Mouse (Mus musculus) megakaryocyte-erythroid progenitor cell, adult 5-6 weeks (primary cell): ENCODE data around the gene Ptpra. TPM values are rescaled to one million over a fixed set of nuclear protein-coding genes. Genes with fewer than 3 reads are reported as not detected.

Experiments used
- ATAC-seq: replicated peaks from 2 replicates; pipeline ENCODE4 v1.8.0; 2016; ENCODE audit warnings: mild to moderate bottlenecking, inconsistent platforms; ENCODE audit not compliant: severe bottlenecking, poor library complexity, low FRiP score, low TSS enrichment
- total RNA-seq, 2 experiments: library from RNA; stranded (forward) in 1 of 2; stranded (reverse) in 1 of 2; fragments of 200-1000, 215-1000 nt in 1 of 2; fragments of >200 nt in 1 of 2; fragmentation: Nextera tagmentation in 1 of 2; gene quantifications; 2 replicates each; pipeline ENCODE4 v1.2.3; 2014 to 2017

The Ptpra gene
- total RNA-seq, 2 experiments from 2014 or later: 78.4 to 194 TPM

DNA sequence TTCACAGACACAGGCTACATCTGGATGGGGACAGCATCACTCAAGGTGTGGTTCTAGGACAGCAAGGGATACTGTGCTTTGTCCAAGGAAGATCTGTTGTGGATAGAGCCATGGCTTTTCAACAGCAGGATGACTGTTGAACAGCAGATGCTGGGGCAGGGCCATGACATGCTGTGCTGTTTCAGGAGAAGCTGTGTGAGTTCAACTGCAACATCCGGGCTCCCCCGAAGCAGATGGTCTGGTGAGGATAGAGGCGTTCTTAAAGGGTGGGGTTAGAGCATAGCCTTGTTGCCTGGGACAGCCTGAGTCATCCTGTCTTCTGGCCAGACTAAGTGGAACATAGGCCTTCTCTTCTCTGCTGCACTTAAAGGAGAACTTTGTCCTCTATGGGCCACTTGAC, 11.2 kb upstream of the Ptpra start:
- ATAC-seq: no peak

DNA sequence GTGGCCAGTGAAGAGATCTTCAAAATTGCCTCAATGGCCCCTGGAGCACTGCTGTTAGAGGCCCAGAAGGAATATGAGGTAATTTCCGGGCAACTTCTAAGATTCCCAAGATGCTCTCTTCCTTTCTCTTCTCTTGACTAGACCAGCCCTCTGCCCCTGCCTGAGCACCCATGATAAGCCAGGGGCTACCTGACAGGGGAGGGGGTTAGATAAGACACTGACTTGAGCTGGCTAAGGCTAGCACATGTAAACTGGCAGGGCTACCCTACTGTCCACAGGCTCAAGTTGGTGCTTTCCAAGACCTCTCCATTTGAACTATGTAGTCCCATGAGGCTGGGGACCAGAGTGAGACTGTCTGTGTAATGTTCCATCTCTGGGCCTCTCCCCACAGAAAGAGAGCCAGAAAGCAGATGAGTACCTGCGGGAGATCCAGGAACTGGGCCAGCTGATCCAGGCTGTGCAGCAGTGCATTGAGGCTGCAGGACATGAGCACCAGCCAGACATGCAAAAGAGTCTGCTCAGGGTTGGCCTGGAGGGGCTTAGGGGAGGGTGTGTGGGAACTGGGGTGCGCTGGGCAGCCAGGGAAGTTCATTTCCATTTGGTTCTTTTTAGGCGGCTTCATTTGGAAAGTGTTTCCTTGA, 10.1 kb upstream of the Ptpra start:
- no peak for ATAC-seq

DNA sequence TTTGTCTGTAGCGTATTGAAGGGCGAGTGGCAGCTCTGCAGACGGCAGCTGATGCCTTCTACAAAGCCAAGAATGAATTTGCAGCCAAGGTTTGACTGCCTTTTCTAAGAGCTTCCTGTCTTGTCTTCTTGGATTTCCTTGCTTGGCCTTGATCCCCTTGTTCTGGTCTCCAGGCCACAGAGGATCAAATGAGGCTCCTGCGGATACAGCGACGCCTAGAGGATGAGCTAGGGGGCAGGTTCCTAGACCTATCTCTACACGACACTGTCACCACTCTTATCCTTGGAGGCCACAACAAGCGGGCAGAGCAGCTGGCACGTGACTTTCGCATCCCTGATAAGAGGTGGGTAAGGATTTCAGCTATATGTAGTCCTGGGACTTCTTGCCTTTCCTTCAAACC, 7.9 kb upstream of the Ptpra start:
- peak; percentile 87 for ATAC-seq

DNA sequence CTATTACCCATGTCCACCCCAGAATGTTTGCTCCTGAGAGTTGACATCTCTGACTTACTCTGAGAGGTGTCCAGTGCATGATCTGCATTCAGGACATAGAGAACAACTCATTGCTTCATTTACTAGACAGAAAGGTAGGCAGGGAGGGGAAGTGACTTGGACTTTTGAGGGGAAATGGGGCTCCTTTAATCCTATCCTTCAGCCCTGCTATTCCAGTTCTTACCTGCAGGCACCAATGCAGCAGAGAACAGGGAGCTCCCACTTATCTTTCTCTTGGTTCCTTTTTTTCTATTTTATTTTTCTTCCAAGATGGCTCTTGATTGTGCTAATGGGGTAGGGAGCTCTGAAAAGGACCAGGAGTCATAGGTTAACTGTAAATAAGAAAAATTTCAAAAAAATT, 1.6 kb upstream of the Ptpra start:
- ATAC-seq: no peak

DNA sequence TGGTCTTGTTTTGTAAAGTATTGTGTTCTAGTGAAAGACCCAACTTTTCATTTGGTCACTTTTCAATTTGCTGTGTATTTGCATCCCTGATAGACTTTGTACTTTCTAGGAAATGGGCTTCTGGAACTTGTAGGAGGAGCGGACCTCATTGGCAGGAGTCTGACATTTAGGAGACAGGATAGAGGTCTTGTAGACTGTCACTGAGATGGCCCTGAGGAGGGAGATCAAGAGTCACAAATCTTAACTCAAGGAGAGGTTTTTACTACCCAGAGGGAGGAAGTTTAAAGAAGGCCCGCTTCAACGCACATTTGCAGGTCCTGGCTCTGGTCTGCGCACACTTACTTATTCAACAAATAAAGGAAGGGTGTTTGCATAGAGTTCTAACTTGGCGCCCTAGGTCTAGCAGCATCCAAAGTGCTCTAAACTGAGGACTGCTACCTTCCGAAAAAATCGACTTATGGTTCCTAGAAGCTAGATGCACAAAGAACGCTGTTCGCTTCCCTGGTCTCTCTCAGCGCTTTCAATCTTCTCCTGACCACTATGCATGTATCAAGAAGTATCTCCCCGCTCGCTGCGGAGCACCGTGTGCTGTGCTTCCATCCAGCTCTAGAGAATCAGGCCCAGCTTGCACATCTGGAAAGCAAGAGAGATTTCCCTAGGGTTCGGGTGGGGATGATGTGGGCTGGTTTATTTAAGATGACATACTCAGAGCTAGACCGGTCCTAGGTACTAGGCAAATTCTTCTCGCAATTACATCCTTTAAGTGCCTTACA, 871 bp upstream of the Ptpra start:
- ATAC-seq: 0 out of 2 replicates have a peak, but pooled peaks have one; percentile 12

DNA sequence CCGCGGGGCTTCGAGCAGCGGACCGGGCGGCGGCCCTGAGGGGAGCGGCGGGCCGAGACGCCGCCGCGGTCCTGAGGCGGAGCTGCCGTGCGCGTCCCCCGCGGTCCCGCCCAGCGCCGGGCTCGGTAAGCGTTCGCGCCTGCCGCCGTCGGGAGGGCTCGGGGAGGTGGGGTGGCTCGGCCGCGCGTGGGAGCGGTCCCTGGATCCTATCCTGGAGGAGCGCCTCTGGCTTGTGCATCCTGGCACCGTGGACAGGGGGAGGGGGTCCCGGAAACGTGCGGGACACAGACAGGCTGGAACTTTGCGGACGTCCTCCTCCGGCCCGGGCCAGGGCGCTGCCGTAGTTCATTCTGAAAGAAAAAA, 337 bp downstream of the Ptpra start:
- peak; percentile 67 for ATAC-seq

DNA sequence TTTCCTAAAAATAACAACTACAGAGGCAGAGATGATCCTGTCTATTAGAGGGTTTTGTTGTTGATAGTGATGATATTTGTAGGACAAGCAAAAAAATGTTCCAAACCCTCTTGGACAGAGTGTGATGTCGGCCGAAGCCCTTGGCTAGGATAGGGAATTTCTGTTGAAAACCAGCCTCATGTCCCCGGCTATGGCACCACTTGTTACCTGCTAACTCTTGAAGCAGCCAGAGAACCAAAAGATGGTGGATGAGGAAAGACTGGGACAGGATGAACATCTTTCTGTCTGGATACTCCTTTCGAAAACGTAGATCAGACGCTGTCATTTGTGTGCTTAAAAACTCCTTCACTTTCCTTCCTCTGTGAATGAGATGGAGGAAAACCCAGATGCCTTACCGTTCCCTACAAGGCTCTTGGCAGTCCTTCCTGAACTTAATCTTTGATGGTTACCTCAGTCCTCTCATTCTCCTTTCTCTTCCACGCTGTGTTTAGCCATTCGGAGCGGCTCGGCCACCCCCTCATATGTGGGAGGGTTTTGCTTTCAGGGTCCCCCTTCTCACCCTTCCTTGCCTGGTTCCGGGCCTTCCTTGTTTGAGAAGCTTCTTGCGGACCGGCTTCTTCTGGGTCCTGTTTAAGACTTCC, 1.1 kb downstream of the Ptpra start:
- ATAC-seq: no peak

DNA sequence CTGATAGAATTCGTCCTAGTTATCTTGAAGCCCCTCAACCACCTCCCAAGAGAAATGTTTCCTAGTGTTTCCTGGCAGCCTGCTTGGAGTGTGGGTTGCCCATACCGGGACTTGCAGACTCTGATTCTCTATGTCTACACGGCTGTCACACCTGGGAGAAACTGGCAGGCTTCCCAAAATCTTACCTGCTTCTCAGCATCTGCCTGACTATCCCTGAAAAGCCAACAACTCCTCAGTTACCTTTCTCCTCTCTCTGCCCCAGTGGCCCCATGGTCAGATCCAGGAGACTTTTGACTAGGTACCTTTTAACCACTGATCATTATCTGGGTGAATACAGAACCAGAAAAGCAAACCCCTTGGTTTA, 1.6 kb downstream of the Ptpra start:
- no peak for ATAC-seq

DNA sequence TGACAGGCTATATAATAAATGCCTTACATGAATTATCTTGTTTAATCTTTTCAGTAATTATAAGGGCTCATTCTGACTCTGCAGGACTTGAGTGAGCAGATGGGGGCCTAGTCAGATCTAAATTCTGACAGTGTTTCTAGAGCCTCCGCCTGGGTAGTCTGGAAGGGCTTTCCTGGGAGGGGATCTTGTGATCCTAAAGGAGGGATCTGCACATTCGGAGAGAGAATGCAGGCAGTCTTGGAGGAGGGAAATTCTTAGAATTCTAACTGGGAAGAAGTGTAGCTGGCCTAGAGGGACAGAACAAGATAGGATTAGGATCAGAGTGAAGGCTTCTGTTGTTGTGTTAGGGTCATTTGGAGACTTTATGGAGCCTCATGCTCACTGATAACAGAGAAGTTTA, 2.2 kb downstream of the Ptpra start:
- ATAC-seq: no peak

DNA sequence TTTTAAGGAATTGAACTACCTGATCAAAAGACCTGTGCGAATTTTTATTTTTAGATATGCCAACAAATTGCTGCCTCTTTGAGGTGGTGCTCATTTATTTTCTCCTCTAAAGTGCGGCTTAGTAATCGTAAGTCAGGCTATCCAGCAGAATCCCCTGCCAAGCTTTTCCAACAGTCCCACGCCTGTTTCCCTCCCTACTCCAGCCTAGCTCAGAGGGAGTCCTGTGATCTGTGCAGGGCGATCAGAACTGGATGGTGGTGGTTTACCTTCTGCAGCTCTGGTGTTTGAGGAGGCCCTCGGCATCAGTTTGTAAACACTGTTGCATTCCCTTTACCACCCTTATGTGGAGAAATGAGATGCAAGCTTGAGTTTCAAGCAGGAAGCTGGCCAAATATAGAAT, 3.3 kb downstream of the Ptpra start:
- ATAC-seq: no peak

DNA sequence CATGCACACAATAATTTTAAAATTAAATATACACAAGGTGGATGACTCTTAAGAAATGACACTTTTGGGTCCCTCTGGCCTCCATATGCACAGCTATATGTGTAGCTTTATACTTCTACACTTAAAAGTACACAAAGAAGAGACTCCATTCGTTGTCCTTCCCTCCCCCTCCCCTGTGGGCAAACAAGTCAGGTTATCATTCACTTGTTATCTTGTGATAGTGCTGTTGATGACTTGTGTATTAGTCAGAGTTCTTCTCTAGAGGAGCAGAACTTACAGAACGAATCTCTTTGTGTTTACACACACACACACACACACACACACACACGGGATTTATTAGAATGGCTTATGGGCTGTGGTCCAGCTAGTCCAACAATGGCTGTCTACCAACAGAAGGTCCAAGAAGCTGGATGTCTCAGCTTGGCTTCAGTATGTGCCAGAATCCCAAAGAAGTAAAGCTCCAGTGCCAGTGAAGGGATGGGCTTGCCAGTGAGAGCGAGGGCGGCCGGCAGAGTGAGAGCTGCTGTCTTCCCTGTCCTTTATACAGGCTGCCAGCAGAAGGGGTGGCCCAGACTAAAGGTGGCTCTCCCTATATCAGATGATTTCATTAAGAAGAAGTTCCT, 4.8 kb downstream of the Ptpra start:
- ATAC-seq: no peak

DNA sequence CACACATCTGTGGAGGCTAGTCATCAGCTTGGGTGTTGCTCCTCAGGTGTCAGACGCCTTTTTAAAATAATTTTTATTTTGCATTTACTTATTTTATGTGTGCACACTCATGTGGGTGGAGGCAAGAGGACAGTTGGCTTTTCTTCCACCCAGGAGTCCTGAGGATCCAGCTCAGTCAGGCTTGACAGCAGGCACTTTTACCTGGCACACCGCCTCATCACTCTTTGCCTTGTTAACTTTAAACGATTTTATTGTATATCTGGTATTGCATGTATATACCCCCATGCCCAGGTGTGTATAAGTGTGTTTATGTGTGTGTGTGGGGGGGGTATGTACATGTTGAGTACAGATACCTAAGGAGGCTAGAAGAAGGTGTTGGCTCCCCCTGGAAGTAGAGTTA, 7.8 kb downstream of the Ptpra start:
- ATAC-seq: no peak

DNA sequence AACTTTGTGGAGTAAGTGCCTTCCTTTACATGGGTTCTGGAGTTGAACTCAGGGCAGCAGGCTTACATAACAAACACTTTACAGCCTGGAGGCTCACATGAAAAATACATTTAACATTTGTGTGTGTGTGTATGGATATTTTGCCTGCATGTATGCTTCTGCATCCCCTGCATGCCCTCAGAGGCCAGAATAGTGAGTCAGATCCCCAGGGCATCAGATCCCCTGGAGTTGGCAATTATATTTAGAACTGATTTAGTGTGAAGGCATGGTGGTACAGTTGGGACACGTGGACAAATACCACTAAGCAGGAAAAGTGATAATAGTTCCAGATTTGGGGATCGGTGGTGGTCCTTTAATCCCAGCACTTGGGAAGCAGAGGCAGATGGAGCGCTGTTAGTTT, 9.5 kb downstream of the Ptpra start:
- no peak for ATAC-seq

DNA sequence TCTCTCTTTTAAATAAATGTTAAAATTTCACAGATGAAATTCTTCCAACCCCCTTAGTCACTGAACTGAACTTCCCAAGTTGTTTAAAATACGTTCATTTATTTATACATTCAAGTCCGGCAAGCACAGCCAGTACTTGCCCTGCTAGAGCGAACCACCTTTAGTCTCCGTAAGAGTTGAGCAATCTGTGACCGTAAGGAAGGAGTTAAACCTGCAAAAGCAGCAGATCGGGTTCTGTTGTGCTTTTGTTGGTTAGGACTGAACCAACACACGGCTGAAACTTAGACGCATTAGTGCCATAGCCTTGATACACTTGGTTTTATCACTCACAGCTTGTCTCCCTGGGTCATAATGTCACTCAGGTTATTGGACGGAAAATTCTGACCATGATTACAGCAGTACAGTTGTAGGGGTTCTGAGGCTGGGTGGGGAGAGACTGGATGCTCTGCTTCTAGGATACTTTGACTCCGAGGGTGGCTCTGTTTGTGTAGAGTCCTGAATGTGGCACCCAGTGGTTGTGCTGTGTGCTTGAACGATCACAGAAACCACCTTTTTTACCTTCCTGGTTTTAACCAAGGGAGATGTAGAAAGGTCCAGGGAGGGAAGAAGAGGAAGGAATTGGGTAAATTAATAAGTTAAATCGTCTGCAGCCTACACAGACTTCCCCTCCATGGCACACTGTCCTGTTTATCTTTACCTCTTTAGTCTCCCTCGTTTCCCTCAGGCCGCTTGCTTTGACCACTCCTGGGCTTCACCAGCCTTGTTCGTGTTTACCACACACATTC, 11.4 kb downstream of the Ptpra start:
- ATAC-seq: no peak

DNA sequence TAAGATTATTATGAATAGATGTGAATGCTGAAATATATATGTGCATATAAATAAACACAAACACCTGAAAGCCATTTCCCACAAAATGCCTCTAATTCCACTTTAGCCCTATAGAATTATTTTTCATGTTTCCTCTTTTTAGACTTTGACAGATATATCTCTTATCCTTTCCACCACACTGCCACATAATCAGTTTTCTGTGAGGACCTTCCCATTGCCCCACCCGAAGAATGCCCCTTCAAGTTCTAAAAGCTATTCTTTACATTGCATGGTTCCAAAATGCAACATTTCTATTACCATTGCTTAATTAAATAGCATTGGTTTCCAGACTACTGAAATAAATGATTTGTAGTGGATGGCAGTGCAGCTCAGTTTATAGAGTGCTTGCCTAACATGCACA, 16.4 kb downstream of the Ptpra start:
- no peak for ATAC-seq

DNA sequence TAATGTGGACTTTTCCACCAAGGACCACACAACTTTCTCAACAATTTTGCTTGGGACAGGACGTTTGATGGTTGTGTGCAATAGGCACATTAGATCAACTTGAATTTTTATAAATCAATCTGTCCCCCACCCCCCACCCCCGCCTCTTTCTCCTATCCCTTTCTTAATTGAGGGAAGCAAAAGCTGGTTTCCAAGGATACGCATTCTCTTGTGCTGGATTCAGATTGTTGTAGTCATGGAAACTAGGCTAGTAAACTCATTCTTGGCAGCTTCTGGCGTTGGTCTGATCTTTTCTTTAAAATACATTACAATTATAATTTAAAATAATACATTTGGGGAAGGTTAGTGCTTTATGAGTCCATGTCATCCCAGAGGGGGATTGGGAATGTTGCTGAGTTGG, 19.3 kb downstream of the Ptpra start:
- ATAC-seq: no peak

DNA sequence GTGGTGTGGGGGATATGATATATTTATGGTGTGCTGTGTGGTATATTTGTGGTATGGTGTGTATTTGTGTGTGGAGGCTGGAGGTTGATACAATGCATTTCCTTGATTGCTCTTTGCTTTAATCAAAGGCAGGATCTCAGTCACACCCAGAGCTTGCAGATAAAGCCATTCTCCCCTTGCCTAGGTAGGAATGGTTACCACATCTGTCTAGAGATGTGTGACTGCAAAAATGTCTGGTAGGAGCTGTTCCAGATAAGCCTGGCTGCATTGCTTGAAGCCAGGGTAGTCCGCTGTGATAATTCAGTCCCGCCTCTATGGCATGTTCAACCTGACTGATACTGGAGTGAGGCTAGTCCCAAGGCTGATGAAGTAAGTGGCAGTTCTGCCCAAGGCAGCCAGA, 19.9 kb downstream of the Ptpra start:
- ATAC-seq: peak; percentile 99

DNA sequence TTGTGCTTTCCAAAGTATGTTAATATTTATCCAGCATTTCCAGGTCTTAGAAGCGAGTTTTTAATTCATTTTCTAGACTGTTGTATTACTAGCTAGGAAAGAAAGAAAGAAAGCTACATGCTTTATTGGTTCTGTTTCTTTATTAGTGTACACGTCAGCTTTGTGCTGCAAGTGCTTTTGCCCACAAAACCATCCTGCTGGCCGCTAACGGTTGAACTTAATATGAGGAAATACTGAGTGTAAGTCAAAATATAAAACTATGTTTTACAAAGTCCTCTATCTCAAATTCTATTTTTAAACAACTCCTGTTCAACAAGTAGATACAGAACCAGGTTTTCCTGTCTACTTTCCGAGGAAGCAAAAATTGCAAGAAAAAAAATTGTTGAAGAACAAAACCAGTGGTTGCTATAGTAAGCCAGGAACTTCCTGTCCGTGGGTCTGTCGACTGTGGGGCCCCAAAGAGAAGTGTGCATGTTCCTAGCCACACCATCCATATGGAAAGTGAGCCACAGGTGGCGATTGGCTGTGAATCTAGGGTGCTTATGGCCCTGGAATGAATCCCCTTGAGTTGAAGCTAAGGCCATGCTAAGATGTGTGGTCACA, 22.9 kb downstream of the Ptpra start:
- no peak for ATAC-seq

DNA sequence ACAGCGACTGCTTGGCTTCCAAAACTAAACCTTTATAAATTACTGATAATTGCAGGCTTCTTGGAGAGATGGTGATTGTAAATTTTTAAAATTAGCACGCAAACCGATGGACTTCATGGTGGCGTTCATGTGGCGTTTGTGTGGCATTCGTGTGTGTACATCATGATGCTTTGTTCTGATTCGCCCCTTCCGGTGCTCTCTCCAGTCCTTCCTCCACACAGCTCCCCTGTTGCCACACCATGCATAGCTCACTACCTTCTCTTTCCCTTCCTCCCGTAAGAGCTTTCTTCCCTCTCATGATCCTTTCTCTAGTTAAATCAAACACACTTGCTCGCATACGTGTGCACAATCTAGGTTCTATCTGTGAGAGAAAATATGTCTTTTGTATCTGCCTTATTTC, 25.7 kb downstream of the Ptpra start:
- no peak for ATAC-seq
